Mouse (Mus musculus) mouse trophoblast stem cell (cell line): ENCODE data around the gene Glis1.

Experiments used
- in situ Hi-C, 2 experiments: fragments of 300-500 bp; cut with MseI, MboI; formaldehyde crosslinking; loops; 2 replicates in 1 of 2; 3 replicates in 1 of 2; pipeline ENCODE4 v1.15.1; 2025

The Glis1 gene

DNA sequence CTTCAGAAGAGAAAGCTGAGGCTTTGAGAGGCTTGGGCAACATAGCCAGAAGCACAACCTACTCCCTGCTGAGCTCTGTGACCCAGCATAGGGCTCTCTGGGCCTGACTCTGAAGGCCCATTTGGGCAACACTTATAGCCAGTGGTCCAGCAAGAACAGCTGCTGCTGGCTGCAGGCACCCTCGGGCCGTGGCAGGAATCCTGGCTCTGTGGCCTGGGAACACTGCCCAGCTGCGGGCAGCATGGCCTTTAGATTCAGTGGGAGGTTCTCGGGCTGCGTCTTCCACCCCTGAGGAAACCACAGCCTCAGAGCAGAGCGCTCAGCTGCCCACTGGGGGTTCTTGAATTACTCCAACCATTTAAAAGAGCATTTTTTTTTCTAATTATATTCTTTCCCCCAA lies 189.5 kb downstream of the Glis1 start:
- in situ Hi-C loops = no loop called here

DNA sequence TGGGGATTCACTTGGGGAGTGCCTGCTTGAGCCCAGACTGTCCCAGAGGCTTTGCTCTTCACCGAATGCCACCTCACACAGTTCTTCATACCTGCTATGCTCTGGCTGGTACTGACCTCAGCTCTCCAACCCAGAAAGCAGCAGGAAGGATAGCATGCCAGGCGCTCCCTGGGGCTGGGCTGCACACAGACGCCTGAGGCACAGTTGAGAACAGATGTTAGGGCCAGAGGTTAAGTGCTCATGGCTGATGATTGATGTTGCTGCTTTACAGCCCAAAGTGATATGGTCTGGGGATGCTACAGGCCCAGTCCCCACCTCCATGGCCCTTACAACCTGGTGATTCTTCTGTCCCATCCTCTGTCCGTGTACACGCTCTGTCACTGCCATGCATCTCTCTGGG lies 190.6 kb downstream of the Glis1 start:
- in situ Hi-C loops = no loop called here

DNA sequence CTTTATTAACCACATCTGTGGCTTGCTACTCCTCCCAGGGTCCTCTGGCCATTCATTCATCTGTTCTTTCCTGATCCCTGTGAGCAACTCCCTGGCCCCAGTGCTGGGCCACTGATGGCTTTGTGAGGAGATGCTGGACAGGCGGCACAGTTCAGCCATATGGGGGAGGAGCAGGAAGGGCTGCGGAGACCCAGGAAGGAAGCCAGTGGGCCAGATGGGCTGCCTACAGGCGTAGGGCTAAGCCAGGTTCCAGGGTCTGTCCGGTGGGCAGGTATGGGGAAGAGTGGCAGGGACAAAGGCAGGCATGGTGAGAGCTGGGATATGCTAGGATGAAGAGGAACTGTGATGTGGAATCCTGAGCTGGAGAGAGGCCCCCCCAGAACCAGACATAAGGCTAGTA lies 193.8 kb downstream of the Glis1 start:
- in situ Hi-C loops = no loop called here

DNA sequence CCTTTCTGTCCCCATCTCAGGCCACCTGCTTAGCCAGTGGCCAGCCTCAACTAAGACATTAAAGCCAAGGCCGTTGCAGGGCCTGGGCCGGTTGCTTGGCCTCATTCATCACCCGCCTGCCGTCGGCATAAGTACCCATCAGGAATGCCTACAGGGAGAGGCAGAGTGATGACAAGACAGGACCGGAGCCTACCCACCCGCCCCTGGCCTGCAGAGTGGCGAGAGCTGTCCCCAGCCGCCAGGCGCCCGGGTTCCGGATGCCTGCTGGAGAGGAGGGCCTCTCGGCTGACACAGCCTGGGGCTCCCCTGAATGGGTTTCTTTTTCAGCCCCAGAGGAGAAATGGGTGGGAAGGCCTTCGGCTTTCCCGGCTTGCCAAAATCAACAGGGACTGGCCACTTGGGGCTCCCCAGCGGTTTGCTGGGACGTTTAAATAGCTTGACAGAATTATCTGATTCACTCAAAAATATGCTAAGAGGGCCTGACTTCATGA lies 194.6 kb downstream of the Glis1 start:
- in situ Hi-C loops = no loop called here

DNA sequence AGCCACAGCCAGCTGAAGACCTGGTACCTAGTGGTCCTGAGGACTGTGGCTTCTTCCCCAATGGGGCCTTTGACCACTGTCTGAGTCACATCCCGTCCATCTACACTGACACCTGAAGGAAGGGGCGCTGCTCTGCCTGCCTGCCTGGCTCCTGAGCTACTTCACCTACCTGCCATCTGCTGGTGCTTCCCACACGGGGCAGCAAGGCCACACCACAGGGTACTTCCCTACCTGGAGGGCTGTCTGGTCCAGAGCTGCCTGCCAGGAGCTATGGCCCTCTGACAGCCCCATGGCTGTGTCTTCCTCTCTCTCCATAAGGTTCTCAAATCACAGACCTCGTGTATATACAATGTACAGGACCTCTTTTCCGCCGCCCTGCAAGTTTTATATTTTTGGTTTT lies 200.2 kb downstream of the Glis1 start:
- in situ Hi-C loops = no loop called here

DNA sequence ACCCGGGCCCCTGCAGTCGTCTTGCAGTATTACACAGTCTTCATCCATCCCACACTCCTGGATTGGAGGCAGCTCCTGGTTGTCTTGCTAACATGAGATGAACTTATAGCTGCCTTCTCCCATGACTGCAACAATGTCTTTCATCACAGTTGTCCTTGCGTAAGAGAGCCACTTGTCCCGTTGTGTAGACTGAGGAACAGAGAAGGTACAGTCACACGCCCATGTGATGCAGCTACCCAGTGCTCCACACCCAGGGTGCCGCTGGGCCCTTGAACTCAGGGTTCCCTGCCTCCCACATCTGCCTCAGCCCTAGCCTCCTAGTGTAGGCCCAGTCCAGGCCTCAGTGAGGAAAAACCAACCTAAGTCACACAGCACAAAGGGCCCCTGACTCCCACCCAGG lies 201.7 kb downstream of the Glis1 start:
- in situ Hi-C loops = no loop called here

DNA sequence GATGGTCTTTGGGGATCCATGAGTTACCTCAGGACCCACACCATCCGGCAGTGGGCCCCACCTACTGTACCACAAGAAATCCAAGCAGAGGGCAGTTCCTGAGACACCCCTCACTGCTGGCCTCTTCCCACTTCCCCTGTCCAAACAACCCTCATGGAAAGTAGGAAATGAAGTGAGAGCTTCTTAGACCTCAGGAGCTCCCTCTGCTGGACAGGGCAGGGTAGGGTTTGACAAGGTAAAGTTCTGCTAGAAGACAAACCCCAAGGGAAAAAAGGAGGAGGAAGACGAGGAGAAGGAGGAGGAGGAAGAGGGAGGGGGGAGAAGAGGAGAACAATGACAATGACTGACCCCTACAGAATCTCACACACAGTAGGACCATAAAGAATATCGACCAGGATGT lies 203.3 kb downstream of the Glis1 start:
- in situ Hi-C loops = no loop called here

DNA sequence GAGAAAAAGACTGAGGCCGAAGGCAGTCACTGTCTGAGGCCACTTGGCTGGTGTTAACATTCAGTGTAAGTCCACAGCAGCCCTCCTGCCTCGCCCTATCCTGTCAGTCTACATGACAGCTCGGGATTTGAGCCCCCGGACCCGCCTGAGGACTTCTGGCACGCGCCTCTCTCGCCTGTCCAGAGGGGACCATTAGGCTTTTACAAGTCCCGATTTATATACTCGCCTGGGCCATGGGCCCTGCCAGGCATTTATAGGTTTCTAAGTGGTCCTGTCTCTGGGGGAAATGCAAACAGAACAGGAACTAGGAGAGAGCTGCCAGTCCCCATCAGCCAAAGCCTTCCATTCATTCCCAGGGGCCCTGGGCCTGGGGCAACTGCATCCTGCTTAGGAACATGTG lies 203.9 kb downstream of the Glis1 start:
- in situ Hi-C loops = no loop called here

DNA sequence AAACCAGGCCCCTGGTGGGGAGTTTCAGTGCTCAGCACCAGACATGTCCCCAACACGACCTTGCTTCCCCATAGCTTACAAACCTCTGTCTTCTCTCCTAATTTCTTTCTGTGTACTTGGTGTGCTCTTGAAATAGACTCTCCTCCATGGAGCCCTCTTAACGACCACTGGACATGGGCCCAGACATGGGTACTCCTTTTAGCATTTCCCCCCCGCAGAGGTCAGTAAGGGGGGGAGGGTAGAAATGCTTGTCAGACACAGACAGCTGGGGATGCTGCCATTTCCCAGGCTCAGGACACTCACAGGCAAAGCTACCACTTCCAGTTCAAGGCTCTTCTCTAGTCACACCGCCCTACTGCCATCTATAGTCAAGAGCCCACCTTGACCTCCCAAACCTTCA lies 207.2 kb downstream of the Glis1 start:
- in situ Hi-C loops = no loop called here

DNA sequence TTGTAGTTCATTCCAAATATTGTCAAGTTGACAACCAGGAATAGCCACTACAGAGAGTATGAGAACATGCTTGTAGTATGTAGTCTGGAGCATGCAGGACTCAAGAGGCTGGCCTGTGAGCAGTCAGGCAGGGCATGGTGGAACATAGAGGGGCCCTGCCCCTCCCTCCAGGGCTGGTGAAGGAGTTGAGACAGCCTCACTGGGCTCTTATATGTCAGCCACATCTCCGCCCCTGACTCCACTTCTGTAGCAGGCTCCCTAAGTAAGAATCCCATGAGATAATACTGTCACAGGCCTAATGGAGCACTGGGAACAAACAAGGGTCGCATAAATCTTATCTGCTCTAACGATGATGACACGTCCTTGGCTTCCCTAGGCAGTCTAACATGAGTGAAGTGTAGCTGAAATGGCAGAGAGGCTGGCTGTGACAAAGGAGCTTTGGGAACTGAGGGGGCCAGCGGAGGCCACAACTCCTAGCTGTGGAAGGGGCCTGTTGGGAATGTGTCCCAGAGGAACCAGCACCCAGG lies 214.6 kb downstream of the Glis1 start:
- in situ Hi-C loops = no loop called here

DNA sequence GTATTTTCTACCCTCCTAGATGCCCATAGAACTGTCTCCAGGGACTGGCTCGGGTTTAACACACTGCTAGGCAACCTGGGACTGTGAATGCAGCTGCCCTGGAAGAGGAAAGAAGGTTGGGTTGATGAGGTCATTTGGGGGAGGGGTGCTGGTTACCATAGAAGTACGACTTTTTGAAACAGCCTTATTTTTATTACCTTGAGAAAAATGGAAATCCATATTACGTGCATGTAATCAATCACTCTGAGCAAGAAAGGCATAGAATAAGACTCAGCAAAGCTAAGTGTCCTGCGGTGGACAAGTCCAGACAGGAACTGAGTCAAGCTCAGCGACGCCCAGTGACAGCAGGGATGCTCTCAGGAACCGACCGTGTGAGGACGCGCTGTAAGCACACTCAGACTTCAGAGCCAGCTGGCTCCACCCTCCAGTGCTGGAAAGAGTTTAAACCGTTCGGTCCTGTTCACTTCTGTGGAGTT lies 216.7 kb downstream of the Glis1 start:
- in situ Hi-C loops = no loop called here

DNA sequence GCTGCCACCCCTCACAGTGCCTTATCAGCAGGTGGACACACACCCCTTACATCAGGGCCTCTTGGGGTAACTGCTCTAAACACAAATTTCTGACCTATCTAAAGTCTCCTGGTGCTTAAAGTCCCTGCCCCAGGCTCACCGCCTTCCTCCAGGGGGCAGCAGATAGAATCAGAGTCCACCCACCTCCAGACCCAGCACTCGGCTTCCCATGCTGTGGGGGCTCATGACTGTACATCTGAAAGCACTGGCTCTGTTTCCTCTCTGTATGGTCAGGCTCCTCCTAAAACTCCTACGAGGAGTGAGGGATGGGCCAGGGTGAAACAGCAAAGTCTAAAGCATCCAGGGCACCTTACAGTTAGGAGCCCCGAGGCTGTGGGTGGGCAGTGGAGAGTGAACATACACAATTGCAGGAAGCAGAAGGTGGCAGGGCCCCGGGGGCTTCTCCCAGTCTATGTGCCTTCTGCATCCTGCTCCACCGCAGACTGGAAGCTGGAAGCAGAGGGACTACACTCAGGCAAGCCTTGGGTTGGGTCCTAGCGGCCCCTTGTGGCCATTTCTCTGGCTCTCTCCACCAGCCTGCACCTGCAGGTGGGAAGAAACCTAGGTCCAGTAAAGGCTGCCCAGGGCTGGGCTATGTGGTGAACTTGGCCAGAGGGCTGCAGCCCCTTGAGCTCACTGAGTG lies 218.3 kb downstream of the Glis1 start:
- in situ Hi-C loops = no loop called here

DNA sequence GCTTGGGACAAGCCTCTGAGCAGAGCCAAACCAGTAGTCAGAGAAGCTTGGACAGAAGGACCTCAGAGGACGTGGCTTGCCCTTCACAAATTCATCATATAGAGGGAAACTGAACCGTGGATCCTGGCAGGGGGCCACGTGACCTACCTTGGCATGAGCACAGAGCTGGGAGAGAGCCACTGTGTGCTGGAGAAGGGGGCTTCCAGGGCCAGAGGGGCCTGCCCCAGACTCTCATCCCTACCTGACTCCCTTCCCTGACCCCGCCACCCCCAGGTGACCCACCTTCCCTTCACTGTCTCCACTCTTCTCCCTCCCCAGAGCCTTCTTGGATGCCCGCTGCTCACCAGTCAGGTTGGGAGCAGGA lies 218.9 kb downstream of the Glis1 start:
- in situ Hi-C loops = no loop called here

DNA sequence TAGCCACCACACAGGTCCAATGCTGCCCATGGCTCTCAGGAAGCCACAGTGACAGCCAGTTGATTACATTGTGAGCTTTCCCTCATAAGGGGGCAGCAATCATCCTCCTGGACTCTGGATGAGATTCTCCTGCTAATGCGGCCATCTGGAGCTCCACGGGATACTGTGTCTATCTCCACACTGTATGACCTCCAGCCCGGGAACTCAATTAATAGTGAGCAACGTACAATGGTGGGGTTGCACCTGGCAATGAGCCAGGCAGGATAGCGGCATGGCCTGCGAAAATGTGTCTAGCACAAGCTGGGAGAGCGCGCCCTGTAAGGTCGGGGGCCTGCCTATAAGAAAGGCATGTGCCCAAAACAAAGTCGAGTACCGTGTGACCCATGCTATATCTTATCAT lies 226.3 kb downstream of the Glis1 start:
- in situ Hi-C loops = no loop called here

DNA sequence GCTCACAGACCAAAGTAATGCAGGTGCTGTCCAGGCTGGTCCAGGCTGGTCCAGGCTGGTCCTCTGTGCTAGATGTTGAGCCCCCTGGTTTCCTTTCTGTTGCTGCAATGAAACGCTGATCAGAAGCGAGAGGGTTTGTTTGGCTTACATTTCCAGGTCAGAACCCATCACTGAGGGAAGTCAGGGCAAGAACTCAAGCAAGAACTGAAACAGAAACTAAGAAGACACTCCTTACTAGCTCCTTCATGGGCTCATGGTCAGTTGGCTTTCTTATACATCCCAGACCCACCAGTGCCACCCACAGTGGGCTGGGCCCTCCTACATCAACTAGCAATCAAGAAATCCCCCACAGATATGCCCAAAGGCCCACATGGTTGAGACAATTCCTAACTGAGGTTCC lies 234.1 kb downstream of the Glis1 start:
- in situ Hi-C loops = no loop called here

DNA sequence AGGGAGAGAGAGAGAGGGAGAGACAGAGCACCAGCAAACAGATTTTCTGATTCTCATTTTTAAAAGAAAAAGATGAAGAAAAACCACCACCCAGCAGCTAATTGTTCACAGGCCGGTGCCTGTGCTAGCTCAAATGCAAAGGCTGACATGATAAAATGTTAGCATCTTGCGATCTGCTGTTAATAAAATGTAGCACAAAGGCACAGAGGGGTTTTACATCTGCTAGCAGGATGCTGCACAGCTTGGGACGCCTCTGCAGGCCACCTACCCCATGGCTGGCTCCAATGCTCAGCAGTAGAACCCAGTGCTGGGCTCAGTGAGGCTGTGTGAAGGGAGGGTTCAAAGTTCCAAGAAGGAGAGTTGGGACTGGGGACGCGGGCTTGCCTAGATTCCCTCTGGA lies 236.3 kb downstream of the Glis1 start:
- in situ Hi-C loops = no loop called here

DNA sequence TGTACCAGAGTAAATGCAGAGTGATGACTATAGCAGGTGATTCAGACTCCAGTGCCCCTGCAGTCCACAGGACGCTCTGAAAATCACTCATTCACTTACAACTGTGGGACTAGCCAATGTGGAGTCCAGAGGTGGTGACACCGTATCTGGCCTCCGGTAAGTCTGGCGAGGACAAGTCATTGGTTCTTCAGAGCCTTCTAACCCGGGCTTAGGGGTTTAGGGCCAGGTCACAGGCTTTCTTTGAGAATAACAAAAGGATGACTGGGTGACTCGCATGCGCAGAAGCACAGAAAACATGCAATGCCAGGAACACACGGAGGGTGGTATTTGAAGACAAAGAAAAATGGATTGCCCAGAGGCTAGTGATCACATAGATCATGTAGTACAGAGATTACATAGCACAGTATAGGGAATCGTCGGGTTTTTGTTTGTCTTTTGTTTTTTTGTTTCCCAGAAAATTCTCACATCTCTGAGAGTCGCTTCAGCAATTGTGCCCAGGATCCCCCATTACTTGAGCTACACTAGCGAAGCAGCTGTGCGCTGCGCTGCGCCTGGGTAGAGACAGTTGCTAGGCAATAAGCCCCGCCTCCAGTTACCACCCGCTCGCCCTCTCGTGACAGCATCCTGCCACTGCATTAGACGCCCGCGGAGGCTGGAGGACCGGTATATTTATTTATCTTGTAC lies 239.4 kb downstream of the Glis1 start:
- in situ Hi-C loops = no loop called here

DNA sequence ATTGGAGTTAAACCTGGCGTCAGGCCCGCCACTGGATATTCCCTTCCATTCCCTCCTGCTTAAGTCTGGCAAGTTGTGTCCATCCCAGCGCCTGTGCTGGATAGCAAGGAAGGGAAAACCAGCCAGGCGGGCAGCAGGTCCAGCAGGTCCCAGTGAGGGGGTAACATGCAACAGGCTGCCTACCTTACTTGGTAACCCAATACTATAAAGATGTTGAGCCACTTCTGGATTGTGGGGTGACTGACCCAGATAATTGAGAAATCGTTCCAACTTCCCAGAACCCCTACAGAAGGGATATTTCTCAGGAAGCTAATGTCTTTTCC lies 239.9 kb downstream of the Glis1 start:
- in situ Hi-C loops = no loop called here

DNA sequence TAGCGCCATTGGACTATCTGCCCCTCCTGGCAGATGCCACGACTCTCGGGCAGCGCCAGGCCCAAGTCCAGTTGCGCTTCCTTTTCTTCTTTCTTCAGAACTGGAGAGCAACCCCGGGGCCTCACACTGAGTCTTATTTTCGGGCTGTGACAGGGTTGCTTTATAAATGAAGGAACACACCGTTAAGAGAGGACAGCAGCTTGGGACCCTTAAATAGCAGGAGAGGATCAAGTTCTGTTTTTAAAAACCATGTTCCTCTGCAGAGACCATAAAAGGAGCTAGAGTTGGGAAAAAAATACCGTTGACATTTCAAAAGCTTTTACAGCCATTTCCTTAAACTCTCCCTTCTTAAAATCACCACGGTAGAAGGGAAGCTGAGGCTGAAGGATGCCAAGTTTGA lies 241.3 kb downstream of the Glis1 start:
- in situ Hi-C loops = no loop called here

DNA sequence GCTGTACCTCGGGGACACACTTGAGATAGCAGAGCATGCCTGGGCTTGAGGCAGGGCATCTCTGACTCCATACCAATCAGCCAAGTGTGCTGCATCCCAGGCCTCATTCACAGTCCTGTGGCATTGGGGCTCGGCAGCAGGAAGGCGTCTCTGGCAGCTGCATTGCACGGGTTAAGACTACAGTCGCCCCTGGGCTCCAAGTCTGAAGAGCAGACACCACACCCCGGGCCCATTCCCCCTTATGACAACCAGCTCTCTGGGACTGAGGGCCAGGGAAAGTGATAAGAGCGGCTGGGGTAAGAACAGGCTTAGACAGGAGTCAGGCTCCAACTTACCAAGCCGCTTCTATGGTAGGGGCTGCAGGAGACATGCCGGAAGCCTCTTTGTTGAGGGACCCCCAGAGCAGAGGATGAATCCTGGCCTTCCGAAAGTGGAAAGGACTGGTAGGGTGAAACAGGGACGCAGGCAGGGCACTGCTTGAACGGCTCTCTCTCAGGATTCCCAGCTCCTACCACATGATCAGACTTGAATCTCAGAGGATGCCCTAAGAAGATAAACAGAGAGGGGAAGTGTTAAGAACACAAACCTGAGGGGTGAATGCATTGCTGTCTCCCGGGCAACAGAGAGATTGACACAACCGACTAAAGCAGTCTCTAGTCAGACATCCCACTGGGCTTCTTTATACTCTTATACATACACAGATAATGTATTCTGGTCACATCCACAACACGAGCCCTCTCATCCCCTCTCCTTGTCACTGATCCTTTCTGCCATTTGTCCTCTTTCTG lies 246.1 kb downstream of the Glis1 start:
- in situ Hi-C loops = no loop called here

DNA sequence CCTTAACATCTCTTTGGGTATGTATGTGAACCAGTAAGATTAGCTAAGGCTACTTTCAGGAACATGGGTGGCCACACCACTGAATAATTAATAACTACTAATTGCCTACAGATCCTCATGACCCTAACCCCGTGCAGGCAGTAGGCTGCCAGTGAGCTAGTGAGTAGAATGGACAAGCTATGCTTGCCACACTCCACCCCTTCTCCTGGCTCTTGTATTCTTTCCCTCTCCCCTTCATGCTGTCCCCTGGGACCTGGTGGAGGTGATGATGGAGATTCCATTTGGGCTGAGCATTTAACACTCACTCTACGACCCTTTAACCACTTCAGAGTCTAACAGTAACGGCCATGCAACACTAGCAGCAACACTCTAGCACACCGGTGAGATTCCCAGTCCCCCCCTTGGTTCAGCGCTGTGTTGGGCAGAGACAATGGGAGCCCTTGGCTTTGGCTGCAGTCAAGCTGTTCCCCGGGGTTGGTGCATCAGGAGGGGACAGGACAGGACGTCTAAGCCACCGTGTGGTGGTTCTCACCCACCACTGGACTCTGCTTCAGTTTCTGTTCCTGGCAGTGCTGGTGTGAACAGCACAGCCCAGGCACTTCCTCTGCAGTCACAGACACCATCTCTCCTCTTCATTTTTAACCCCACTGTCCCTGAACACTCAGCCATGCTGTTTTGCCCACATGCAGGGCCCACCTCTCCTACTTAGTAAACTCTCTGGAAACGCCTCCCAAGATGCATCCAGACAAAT lies 246.9 kb downstream of the Glis1 start:
- in situ Hi-C loops = no loop called here
